Mouse (Mus musculus) ovary, postnatal 10 days (tissue): ENCODE measurements around the gene Tfpi.
"Not testable (repeated sequence)": the region's sequence is repeated elsewhere in the genome, so short reads cannot be mapped to it uniquely, and the experiment has no call there.

ENCODE experiments used
- DNase-seq: peaks from one replicate; pipeline ENCODE4 v3.0.0; 2022; ENCODE audit warnings: low spot score

Gene Tfpi

DNA sequence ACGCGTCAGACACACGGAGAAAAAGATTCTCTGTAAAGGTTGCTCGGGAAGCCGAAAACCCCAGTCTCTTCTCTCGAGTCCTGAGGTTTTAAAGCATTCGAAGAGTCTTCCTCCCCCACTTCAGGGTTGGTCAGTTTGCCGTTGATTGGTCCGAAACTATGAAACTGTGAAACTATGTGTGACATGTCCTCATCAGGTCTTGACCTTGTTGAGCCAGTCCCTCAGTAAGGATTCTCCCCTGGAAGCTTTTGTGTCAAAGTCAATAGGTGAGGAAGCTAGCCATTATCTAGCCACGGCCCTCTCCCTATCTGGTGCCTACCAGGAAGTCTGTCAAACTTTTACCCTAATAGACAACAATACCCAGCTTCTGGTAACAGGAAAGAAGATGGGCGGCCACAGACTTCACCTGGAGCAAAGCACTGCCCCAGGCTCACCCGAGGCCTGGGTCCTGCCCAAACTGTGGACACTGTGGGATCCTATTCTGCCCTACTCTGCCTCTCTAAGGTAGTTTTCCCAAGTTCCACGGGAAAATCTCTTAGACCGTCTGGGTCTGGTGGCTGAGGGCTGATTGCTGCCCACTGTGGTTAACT lies 2.5 kb downstream of the Tfpi start:
- no peak for DNase-seq

DNA sequence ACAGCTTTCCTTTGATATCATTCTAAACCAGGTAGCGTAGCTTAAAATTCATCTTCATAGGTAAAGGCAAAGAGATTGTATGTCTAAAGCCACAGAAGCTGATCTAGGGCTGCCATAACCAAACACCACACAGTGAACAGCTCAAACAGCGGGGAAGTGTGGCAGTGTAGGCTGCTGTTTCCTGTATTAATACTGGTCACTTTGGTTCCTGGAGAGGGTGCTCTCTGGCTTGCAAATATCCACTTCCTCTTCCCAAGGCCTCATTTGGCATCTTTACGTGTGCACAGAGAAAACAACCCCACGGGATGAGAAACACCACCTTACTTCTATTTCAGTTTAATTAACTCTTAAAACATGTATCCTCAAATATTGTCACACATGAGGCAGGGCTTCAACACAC lies 9.2 kb downstream of the Tfpi start:
- no peak for DNase-seq

DNA sequence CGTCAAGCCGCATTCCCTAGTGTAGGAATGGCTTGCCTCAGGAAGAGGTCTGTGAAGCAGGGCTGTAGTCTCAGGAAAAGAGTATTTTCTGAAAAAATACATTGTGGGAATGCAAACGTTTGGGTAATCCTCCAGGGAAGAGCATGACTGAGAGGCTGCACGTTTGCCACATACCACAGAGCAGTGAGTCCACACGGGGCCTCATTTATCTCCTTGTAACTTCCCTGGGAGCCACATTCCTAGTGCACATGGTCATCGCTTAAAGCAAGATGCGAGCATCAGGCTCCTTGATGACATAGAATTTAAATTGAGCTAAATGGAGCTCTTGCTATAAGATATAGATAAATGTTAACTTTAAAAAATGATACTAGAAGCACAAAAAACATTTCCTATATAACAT lies 11.6 kb downstream of the Tfpi start:
- DNase-seq: no peak

DNA sequence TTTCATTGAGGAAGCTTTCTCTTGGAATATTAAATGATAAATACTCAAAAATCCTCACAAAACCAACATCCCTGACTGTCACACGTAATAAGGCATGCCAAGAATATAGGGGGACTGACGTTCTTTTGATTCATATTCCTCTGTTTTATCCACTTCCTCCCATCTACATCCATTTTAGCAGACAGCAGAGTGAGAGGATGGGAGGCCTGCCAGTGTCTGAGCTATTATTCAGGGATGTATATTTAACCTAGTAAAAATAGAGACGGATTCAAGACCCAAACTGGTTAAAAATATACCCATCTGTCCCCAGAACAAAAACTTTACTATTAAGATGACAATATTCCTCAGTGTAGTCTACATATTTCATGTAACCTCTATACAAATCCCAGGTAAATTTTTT lies 14.2 kb downstream of the Tfpi start:
- DNase-seq: no peak

DNA sequence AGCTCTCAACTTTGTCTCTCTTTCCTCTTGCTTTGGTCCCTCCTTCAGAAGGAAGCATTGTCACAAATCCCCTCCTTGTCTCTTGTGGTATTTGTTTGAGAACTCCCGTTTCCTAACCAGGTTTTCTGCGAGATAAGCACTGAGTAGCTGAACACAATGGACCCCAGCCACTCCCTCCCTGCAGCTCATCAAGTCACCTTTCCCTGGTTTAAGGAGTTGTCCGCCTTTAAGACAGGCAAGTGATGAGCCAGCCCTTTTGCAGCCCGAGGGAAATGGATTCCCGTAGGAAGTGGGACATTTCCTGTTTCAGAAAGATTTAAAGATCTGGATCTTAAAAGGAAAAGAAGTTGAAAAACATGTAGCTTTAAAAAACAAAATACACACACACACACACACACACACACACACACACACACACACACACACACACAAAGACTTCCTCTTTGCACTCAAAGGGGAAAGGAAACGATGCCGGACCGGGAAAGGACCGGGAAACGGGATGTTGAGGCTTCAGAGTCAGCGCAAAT lies 16.9 kb downstream of the Tfpi start:
- DNase-seq: no peak

DNA sequence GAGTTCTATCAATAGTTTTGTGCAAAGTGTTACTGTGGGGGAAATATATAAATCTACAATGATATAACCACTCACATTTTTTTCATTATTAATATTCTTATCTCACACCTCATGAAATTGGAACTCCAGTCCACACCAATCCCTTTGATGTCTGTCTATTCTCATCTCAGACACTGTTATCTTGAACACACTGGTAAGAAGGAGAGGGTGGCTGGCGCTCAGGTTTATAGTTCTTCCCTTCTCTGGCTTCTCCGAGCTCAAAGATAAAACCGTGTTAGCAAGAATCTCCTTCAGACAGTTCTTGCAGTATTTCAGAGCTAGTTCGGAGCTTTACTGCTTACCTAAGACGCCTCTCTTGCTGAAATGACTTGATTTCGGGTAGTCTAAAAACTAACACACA lies 19.4 kb downstream of the Tfpi start:
- no peak for DNase-seq

DNA sequence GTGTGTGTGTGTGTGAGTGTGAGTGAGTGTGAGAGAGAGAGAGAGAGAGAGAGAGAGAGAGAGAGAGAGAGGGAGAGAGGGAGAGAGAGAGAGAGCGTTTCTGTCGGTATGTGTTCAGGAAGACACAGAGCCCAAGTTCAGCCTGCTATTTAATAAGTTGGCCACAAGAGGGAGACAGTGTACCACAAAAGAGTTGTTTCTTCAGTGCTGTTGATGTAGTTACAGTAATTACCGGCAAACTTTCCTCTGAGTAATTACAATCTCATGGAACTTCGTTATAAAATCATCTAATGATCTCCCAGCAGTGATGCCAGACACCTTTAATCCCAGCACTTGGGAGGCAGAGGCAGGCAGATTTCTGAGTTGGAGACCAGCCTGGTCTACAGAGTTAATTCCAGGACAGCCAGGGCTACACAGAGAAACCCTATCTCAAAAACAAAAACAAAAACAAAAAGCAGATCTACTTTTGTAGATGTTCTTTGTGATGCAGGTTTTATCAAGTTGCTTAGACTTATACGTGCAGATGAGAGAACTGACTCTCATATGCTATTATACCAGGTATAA lies 21.3 kb downstream of the Tfpi start:
- no peak for DNase-seq

DNA sequence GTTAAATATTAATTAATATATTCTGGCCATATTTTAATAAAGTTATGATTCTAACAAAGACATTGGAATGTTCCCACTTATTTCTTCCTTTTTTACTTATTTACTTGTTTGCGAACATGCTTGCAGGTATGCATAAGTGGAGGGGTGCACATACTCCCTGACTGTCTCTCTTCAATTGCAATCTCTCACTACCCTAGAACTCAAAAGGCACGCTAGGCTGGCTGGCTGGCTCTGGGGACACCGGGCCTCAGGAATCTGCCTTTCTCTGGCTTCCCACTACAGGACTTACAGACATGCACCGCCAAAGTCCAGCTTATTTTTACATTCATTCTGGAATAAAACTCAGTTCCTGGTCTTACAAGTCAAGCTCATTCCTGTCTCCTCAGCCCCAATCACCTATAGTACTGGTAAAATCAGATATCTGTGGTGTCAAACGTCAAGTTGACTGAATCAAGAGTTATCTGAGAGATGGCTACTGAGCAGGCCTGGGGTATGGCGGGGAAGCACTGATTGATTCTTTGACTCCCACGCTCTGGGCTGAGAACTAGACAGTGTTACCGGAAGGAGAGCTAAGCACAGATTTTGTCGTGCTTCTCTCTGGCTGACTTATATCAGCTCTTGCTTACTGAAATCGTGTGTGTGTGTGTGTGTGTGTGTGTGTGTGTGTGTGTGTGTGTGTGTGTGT lies 21.9 kb downstream of the Tfpi start:
- no peak for DNase-seq

DNA sequence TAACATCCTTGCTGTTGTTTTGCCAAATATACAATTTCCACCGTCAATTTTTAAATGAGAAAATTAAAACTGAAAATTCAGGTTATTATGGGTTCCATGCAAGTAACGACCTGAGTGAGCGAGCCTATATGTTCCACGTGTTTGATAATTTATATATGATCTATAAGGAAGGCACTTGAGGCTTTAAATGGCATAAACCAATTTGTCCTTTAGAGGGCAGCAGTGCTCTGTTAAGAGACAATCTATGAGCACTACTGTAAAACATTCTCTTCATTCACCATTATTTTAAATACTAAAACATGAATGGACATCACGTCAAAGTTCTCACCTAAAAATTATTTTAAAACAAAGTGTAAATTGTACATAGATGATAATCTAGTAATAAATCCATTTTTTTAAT lies 22.5 kb downstream of the Tfpi start:
- no peak for DNase-seq

DNA sequence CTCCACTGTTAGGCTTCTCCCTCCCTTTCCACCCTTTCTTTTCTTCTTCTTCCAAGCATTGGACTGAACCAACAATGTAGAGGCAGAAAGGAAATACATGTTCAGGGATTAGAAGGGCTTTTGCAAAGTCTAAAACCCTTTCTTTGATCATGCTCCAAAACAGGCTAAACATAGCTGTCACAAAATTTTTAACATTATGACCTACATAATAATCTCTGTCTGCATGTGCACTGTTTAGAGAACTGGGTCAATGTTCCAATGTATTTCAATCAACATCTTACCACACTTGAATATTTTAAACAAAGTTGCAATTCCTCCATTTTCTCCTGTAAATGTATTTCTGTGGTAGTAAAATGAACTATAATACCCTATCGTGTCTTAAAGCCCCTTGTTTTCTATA lies 31.1 kb downstream of the Tfpi start:
- no peak for DNase-seq

DNA sequence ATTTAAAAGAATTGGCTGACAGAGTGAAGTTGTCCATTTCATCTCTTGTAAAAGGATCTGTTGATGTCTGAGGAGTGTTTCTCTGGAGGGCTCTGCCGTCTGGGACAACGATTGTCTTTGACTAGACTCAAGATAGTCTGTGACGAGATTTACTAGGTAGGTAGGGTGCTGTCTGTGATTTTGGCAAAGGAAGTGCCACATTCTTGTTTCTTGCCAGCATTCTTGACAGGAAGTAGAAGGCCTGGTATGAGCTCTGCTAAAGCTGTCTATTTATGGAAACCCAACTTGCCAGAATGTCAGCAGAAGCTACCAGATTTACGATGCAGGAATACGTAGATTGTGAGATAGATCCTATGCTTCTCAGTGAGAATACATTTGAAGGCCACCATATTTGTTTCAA lies 34.6 kb downstream of the Tfpi start:
- no peak for DNase-seq

DNA sequence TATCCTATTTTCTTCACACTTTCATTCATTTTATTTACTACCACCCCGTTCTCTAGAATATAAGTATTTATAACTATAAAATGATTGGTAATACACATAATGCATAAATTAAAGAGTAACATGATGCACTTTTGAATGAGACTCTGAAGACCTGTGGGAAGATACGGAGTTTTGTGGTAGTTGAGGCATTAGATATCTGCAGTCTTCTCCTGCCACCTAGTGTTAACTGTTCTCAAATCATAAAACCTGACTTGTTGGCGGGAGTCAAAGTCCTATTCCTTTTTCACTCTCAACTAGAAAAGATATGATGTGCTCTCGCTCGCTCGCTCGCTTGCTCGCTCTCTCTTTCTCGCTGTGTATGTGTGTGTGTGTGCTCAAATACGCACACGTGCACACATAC lies 46.9 kb downstream of the Tfpi start:
- no peak for DNase-seq

DNA sequence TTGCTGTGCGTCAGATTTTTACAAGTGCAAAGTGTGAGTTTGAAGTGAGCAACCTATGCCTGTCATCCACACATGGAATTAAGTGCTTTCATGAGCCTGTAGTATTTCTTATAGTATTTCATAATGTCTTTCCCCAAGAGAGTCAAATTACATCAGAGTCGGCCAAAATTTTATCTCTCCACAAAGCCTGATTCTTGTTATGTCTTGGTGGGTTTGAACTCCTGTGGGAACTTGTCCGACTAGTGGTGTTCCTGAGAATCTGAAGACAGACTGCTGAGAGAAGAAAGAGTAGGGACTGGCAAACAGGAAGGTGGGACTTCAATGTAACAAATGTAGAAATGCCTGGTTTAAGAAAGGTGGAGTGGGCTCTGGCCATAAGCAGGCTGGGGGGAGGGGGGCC lies 47.7 kb downstream of the Tfpi start:
- DNase-seq: no peak

DNA sequence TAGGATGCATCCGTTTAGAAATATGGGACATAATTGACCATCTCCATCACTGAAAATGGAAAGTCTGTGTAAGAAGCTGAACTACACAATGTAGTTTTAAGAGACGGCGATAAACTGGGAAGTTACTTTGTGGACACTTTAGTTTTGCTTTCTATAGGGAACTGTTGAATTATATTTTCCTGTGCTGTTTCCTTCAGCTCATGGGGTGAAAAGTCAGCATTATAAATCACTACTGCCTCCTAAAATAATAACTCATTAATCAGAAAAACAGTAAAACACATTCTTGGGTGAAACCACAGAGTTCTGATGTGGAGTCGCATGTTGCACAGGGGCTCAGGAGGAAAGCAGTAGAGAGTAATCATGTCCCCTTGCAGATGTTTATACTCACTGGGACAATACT lies 50.0 kb downstream of the Tfpi start:
- DNase-seq: no peak

DNA sequence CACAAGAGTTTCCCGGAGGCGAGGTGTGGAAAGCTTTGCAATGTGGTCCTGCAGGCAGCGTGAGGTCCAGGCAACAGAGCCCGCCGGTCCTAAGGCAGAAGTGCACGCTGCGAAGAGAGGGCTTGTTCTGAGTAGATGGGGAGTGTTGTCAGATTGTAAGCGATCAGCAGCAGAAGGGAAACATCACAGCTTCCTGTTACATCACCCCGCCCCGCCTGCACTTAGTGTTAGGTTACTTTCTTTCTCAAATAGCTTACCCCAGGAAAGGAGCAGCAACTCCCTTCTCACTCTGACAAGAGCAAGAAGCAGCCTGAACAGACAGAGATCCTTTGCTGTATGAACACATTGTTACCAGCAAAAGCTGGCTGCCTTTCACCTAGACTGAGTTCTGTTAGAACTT lies 51.4 kb downstream of the Tfpi start, which contains the start of gene Calcrl:
Gene Calcrl (minus strand): TSS at position 274 of the 400 bp plus-strand sequence.
- DNase-seq: peak; percentile 39

DNA sequence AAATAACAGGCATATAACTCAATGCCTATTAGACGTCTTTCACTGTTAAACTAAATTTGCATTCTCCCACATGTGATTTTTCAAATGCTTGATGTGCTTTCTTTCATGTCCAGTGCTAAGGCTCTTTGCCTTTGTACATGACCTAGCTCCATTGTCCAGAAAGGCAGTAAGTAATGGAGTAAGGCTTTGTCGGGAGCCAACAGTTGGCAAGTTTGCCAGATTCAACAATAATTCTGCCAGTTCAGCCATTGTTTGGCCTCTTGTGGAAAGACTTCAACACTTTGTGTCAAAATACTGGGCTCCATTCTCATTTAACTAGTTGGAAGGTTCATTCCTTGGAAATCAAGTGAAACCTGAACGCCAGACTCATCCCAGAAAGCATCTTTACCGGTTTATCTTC lies 60.1 kb downstream of the Tfpi start:
- no peak for DNase-seq

DNA sequence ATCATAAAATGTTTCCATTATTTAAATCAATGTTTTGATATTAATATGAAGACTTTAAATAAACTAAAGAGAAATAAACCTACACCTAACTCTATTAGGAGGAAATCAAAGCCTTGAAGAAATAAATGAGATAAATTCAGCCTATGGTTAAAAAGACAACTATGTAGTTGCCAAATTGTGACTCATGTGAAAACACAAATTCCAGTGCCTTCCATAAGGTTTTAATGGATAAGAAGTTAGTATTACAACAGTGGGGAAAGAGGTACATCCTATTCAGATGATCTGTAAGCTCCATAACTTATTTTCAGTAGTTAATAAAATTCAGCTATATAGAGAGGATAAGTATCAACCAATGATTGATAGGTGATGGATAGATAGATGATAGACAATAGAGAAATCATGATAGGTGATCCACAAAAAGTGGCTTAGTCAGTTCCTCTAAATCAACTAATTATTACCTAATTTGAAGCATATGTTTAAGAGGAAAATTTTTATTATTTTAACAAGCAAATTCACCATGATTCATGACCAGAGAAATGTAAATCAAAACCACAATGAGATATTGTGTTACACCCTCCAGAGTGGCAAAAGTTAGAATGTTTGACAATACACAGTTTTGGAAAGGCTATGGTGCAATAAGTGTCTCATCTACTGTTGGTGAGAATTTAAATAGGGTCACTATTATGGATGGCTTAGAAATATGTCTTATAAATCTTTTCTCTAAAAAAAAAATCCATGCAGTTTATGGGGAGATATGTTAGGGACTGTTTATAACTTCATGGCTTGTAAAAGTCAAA lies 66.6 kb downstream of the Tfpi start:
- DNase-seq: no peak

DNA sequence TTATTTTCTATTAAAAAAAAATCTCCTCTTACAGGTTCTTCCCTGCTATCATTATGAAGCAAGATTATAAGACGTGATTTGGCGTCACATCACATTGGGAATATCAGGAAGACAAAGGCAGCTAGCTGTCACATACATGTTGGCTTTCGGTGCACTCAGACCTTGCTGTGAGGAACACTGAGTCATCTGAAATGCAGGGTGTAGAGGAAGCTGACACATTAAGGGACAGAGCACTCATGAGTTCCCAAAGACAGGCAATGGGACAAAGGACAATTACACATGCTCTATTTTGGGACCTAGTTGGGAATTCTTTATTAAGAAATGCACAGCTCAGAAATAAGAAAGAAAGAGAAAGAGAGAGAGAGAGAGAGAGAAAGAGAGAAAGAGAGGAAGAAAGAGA lies 71.7 kb downstream of the Tfpi start:
- DNase-seq: no peak

DNA sequence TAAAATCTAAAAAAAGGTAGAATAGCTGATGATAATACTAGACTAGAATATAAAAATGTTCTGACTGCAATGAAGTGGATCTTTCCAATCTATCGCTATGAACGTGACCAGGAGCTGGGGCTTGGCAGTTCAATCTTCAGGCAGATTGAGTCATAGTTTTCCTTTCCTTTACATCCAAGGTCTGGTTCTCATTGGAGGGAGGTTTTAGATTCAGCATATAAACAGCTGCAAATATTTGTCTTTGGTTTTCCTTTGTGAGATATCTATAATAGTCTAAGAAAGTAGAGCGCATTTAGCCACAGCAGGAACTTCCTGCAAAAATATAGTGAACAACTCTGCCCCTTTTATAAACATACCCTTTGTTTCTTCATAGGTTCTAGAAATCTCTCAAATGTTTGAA lies 73.9 kb downstream of the Tfpi start:
- DNase-seq: no peak

DNA sequence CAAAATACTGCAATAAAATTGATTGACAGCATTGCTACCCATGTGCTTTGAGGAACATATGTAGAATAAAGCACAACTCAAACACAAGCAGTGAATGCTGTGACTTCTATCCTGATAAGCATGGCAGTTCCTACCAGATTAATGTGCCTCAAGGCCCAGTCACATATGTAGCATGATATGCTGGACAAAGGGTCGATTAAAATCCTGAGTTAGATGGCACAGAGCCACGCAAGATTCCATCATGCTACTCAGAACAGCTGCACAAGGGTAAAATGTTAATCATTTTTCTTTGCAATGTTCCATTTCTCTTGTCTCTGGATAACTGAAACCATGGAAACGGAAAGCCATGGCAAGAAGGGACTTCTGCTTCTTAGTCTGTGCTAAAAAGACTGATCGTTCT lies 80.0 kb downstream of the Tfpi start:
- DNase-seq: no peak

DNA sequence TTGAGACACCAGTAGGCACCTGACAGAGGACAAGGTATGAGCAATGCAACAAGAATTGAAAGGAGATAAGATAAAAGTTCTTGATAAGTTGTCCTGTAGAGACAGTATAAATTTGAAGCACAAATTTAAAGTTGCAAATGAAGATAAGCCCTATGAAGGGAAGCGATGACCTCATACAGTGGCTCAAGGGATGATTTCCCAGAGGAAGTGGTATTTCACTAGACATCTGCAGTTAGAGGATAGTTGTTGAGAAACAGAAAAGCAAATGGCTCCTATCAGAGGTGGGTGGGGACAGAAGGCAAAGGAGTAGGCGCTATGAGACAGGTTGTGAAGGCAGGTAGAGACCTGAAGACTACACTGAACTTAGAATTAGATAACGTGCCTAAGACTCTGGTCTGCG lies 83.3 kb downstream of the Tfpi start:
- no peak for DNase-seq

DNA sequence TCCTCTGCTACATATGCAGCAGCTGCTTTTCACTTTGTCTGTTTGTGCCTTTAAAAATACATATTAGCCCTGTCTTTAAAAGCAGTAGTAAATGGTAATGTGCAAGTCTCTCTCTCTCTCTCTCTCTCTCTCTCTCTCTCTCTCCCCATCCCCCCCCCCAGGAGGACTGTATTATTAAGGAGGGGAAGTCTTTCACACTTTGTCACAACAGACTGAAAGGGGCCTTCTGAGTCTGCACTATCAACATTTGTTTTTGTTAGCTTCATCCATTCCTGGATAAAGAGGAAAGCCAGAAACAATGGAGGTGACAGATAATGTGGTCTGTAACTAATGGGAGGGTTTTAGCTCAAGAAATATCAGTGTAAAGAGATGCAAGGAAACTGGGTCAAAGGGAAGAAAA lies 87.5 kb downstream of the Tfpi start:
- DNase-seq: no peak

DNA sequence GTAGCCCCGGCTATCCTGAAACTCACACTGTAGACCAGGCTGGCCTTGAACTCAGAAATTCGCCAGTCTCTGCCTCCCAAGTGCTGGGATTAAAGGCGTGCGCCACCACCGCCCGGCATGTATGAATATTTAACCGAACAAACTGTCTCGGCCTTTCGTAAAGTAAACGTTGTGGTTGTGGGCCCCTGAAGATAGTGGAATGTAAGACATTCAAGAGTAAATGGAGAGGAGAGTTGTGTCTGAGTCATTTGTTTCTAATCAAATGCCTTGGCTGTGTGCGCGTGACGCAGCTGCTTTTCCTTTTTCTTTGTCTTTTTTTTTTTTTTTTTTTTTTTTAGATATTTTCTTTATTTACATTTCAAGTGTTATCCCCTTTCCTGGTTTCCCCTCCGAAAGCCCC lies 88.0 kb downstream of the Tfpi start:
- not testable (repeated sequence) for DNase-seq
